In genomic region chr11:90369115-90369514, GRCm38 (mm10) we compare ENCODE assay signal across 8 mouse cellular contexts. TPM values are rescaled to one million over a fixed set of nuclear protein-coding genes. Genes with fewer than 3 reads are reported as not detected.
DNase-seq lines count a peak whose midpoint lies in the region; ATAC-seq and TF ChIP-seq lines count a peak whose summit lies in the region.

No protein-coding gene starts in this region.

- peak; percentile 32 for DNase-seq in embryo, embryonic 9.5 days (ENCODE audit: extremely low spot score)
- no peak for DNase-seq in embryo, embryonic 10.5 days (ENCODE audit: low spot score)
- DNase-seq in kidney, postnatal 10 days, result peak; percentile 69
- DNase-seq in midbrain, embryonic 14.5 days, result no peak
- DNase-seq in thymus, postnatal 10 days (ENCODE audit: low spot score in 2 of 2), result no peak
- no peak for DNase-seq in cerebellum, adult 2 months
- no peak for DNase-seq in gastrocnemius, postnatal 4 days (ENCODE audit: low spot score in 2 of 2)

- no peaks in the 10 kb centered on the region for H3K27me3 ChIP-seq in forebrain, embryonic 15.5 days
- H3K27me3 ChIP-seq in midbrain, embryonic 14.5 days (ENCODE audit: control insufficient read depth, insufficient read depth, low read length), result no peaks in the 10 kb centered on the region
- H3K27me3 ChIP-seq in cerebellum, adult 2 months (ENCODE audit: control insufficient read depth, insufficient read depth, low read length), result no peaks in the 10 kb centered on the region

- H3K4me3 ChIP-seq in forebrain, embryonic 15.5 days, result no peak overlapping the region
- H3K4me3 ChIP-seq in midbrain, embryonic 14.5 days (replicated peaks; ENCODE audit: low read depth, low read length), result no peak overlapping the region
- H3K4me3 ChIP-seq in cerebellum, adult 2 months (replicated peaks; ENCODE audit: insufficient read depth, low read depth, low read length), result no peak overlapping the region

- H3K9me3 ChIP-seq in forebrain, embryonic 15.5 days, result no peaks in the 10 kb centered on the region
- no peaks in the 10 kb centered on the region for H3K9me3 ChIP-seq in midbrain, embryonic 14.5 days (ENCODE audit: control insufficient read depth, low read length)

- H3K4me2 ChIP-seq in forebrain, embryonic 15.5 days (replicated peaks), result no peak overlapping the region
- no peak overlapping the region; the same call in 1 of the 2 replicates for H3K4me2 ChIP-seq in midbrain, embryonic 14.5 days (ENCODE audit: low read length)

- 29% methylated on average over 7 of the region's 7 CpGs for WGBS in forebrain, embryonic 15.5 days
- WGBS in midbrain, embryonic 14.5 days, result 42% methylated on average over 7 of the region's 7 CpGs
- WGBS in cerebellum, adult 2 months, result 79% methylated on average over 7 of the region's 7 CpGs

- H3K36me3 ChIP-seq in forebrain, embryonic 15.5 days, result no peaks in the 10 kb centered on the region
- H3K36me3 ChIP-seq in midbrain, embryonic 14.5 days (ENCODE audit: control insufficient read depth, insufficient read depth, low read length), result no peaks in the 10 kb centered on the region

- TF ChIP-seq CTCF in cerebellum, adult 2 months (IDR thresholded peaks at IDR 0.05; ENCODE audit: borderline replicate concordance, insufficient read depth, low read depth, low read length), result no peak

- no peak for TF ChIP-seq POLR2A in cerebellum, adult 2 months (IDR thresholded peaks at IDR 0.05; ENCODE audit: borderline replicate concordance, insufficient read depth, low read length)

- H3K9ac ChIP-seq in forebrain, embryonic 15.5 days (replicated peaks), result no peak overlapping the region
- no peak overlapping the region for H3K9ac ChIP-seq in midbrain, embryonic 14.5 days (replicated peaks; ENCODE audit: low read length)

- no peak for ATAC-seq in forebrain, embryonic 15.5 days (replicated peaks)
- no peak for ATAC-seq in midbrain, embryonic 14.5 days (ENCODE audit: low FRiP score, low TSS enrichment)

- H3K4me1 ChIP-seq in forebrain, embryonic 15.5 days, result peaks cover 33% of the 10 kb centered on the region
- peaks cover 22% of the 10 kb centered on the region for H3K4me1 ChIP-seq in midbrain, embryonic 14.5 days (ENCODE audit: control insufficient read depth, insufficient read depth, low read length)
- H3K4me1 ChIP-seq in cerebellum, adult 2 months (ENCODE audit: control insufficient read depth, insufficient read depth, low read length), result peaks cover 7% of the 10 kb centered on the region

- H3K27ac ChIP-seq in forebrain, embryonic 15.5 days (replicated peaks), result peak overlapping the region; percentile 81
- 0 out of 2 replicates have a peak overlapping the region, but pooled peaks have one; percentile 52 for H3K27ac ChIP-seq in midbrain, embryonic 14.5 days (replicated peaks; ENCODE audit: low read depth, low read length)
- H3K27ac ChIP-seq in cerebellum, adult 2 months (ENCODE audit: insufficient read depth, low read length), result no peak overlapping the region

RNA-seq across cellular contexts. Expression of gene Hlf, which starts 21.6 kb away (rescaled TPM):
- 4.2 TPM in 2 replicates for polyA plus RNA-seq in forebrain, embryonic 15.5 days (2015; fragmentation: Nextera tagmentation; extraction: Ambion mirVana)
- polyA plus RNA-seq in midbrain, embryonic 14.5 days (2014; fragmentation: Nextera tagmentation; extraction: Ambion mirVana), result 2.1 and 3.4 TPM in 2 replicates
- polyA plus RNA-seq in cerebellum, adult 2 months (2012; rRNA removed), result 42.5 and 50.4 TPM in 2 replicates
- 1 to 10 TPM; 4.7 to 7.2 TPM for total RNA-seq in gastrocnemius, postnatal 4 days (2021)

Comparison
In these comparisons a context has a peak if more than half of its experiments do, and no peak if none do; other contexts are left out.
1. DNase-seq: peak in embryo, embryonic 9.5 days (single experiment) and kidney, postnatal 10 days (single experiment); none in embryo, embryonic 10.5 days (single experiment), midbrain, embryonic 14.5 days (single experiment), thymus, postnatal 10 days (0 of 2), cerebellum, adult 2 months (0 of 2) and gastrocnemius, postnatal 4 days (0 of 2).